Mouse (Mus musculus) forebrain, postnatal 0 days (tissue): ENCODE results near the gene Cda. TPM values are rescaled to one million over a fixed set of nuclear protein-coding genes. Genes with fewer than 3 reads are reported as not detected.
A peak's percentile ranks its signal among the peaks of the same experiment; 100 is the strongest.

Source experiments
- ATAC-seq: fragments of 200-750 bp; cut with Nextera tagmentation; 2 replicates; pipeline ENCODE4 v1.8.0; 2017; ENCODE audit warnings: mild to moderate bottlenecking, moderate library complexity
- DNase-seq: peaks from one replicate; pipeline ENCODE4 v3.0.0-alpha.2; 2015
- H3K27ac ChIP-seq: fragments of 300-500 bp; sonication (generic); 2 replicates; pipeline ENCODE4 v1.5.1; 2014; ENCODE audit warnings: low read depth, mild to moderate bottlenecking, antibody characterized with exemption, low read length, moderate library complexity, mixed read lengths
- H3K27me3 ChIP-seq: fragments of 300-500 bp; sonication (generic); 2 replicates; pipeline ENCODE4 v1.6.1; 2014; ENCODE audit warnings: mild to moderate bottlenecking, low read length, mixed read lengths; ENCODE audit not compliant: insufficient read depth
- H3K36me3 ChIP-seq: fragments of 300-500 bp; sonication (generic); 2 replicates; pipeline ENCODE4 v1.6.1; 2014; ENCODE audit warnings: mild to moderate bottlenecking, moderate library complexity; ENCODE audit not compliant: insufficient read depth
- H3K4me1 ChIP-seq: fragments of 300-500 bp; sonication (generic); 2 replicates; pipeline ENCODE4 v1.6.1; 2014; ENCODE audit warnings: antibody characterized with exemption; ENCODE audit not compliant: insufficient read depth
- H3K4me2 ChIP-seq: fragments of 300-500 bp; sonication (generic); 2 replicates; pipeline ENCODE4 v1.6.1; 2014; ENCODE audit warnings: low read depth, mild to moderate bottlenecking, moderate library complexity
- H3K4me3 ChIP-seq: fragments of 300-500 bp; sonication (generic); 2 replicates; pipeline ENCODE4 v1.5.1; 2014; ENCODE audit warnings: low read depth, low read length, mixed read lengths
- H3K9ac ChIP-seq: fragments of 300-500 bp; sonication (generic); 2 replicates; pipeline ENCODE4 v1.6.1; 2014; ENCODE audit warnings: mild to moderate bottlenecking
- H3K9me3 ChIP-seq: fragments of 300-500 bp; sonication (generic); 2 replicates; pipeline ENCODE4 v1.6.1; 2016; ENCODE audit warnings: low read length
- CTCF ChIP-seq: sonication (generic); IDR thresholded peaks from 2 replicates; pipeline ENCODE4 v1.5.1; 2016; ENCODE audit warnings: antibody characterized with exemption, control low read depth, low read depth
- WGBS: fragments of 180-500 bp; shearing (Covaris S2); extraction: QIAGEN DNeasy Blood & Tissue Kit; methylation state at CpG from one replicate; pipeline ENCODE4 v1.1.7; 2014; 5-methylcytosine and 5-hydroxymethylcytosine counted together
- polyA plus RNA-seq: library from polyadenylated mRNA; unstranded; fragments of >200 nt; fragmentation: Nextera tagmentation; extraction: Ambion mirVana; gene quantifications from 2 replicates; pipeline ENCODE4 v1.2.1, GENCODE M21; 2015
- total RNA-seq: library from RNA; depleted of rRNA; stranded (reverse); fragments of >200 nt; gene quantifications from 2 replicates; pipeline ENCODE4 v1.2.3, GENCODE M21; 2014; rRNA removed

Cda gene
- total RNA-seq (3.6 TPM in 2 replicates), polyA plus RNA-seq (3.2 and 4.9 TPM in 2 replicates)

DNA sequence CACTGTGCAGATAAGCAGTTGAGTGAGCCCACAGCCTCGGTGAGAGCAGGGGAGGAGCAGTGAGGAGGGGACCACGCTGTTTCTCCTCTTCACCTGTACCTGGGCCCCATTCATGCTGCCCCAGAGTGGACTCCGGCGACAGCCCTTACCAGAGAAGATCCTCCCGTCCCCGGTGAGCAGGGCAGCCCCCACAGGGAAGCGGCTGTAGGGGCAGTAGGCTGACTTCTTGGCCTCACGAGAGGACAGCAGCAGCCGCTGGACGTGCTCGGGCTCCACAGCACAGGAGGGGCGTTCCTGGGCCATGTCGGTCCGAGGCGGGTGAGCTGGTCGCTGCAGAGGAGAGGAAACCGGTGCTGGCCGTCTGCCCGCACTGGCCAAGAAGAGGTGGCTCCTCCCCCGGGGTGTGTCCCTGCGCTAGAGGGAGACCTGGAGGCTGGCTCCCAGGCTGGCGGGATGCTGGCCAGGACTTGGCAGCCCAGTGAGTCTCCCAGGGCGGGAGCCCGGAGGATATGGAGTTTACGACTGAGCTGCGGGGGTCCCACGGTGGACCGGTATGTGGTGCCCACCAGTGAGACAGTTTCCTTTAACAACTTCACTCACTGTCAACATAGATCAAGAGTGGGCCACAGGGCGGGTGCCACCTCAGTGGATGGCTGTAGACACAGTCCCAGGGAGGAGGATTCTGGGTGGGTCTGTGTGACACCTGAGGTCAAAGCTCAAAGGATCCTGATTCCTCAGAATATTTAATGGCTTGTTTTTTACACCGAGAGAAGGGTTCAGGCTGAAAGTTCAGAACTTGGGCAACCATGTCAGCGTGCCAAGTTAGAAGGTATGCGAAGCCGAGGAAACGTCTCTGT lies at the start of gene Cda:
TSS of gene Cda (minus strand) at position 352 of the 857 bp plus-strand sequence.
- no peak for TF ChIP-seq CTCF
- Histone ChIP-seq H3K27me3 (peaks cover 6% of the 10 kb centered on the region; the same call in 1 of the 2 replicates), H3K9me3 (no peaks in the 10 kb centered on the region), H3K9ac (no peak within 1 kb of the TSS; the same call in 1 of the 2 replicates), H3K4me2 (peak within 1 kb of the TSS; percentile 38), H3K4me1 (peaks cover 7% of the 10 kb centered on the region), H3K4me3 (0 out of 2 replicates have a peak within 1 kb of the TSS, but pooled peaks have one; percentile 9), H3K27ac (no peak within 1 kb of the TSS), H3K36me3 (no peaks in the 10 kb centered on the region)
- WGBS = 9% methylated on average over 34 of the region's 34 CpGs
- DNase-seq = peak; percentile 39
- peak; percentile 43 for ATAC-seq

DNA sequence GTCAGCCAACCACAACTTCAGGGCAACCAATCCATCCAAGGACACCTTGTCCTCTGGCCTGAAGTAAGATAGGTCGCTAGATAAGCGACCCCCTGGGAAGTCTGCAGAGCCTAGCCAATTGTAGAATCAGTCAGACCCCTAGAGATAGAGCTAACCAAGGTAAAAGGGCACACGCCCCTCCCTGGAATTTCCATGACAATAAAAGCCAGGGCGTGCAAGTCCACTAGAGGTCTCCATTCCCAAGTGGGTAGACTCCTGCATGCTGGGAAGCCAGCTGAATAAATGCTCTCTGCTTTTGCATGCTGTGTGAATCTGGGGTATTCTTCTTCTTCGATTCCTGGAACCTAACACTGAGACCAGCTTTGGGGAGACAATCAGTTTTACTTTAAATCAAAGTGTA lies 48.6 kb upstream of the Cda start:
- WGBS = 46% methylated on average over 5 of the region's 5 CpGs
- Histone ChIP-seq H3K9me3 (no peaks in the 10 kb centered on the region), H3K4me3 (no peak overlapping the region), H3K4me1 (peaks cover 21% of the 10 kb centered on the region), H3K4me2 (no peak overlapping the region), H3K9ac (no peak overlapping the region), H3K27ac (no peak overlapping the region), H3K27me3 (no peaks in the 10 kb centered on the region; the same call in 1 of the 2 replicates), H3K36me3 (no peaks in the 10 kb centered on the region)
- ATAC-seq (no peak), DNase-seq (no peak)
- TF ChIP-seq CTCF = peak; percentile 15; the same call in 1 of the 2 replicates

DNA sequence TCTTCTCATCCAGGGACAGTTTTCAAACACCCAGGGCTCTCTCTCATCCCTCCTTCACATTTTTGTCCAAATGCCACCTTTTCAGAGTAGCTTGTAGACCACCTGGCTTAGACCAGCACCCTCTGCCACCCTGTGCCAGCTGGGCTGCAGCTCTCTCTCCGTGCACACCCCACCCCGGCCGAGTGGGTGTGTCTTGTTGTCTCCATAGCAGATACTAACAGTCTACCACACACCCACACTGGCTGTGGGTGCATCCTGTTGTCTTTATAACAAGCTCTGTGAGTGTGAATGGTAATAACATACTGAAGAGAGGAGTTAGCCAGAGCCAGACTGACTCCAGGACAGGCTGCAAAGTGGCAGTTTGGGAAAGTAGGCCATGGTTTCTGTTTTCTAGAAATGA lies 48.2 kb upstream of the Cda start:
- Histone ChIP-seq H3K27me3 (peaks cover under 1% of the 10 kb centered on the region; the same call in 1 of the 2 replicates), H3K36me3 (no peaks in the 10 kb centered on the region), H3K27ac (0 out of 2 replicates have a peak overlapping the region, but pooled peaks have one; percentile 70), H3K9me3 (no peaks in the 10 kb centered on the region), H3K4me1 (peaks cover 21% of the 10 kb centered on the region), H3K4me3 (no peak overlapping the region), H3K4me2 (no peak overlapping the region), H3K9ac (no peak overlapping the region)
- DNase-seq = no peak
- WGBS = 80% methylated on average over 3 of the region's 3 CpGs
- no peak for TF ChIP-seq CTCF
- no peak for ATAC-seq

GRCm38 (mm10) chr4:138414725-138415124 lies 46.9 kb upstream of the Cda start:
- Histone ChIP-seq H3K4me2 (no peak overlapping the region), H3K9ac (peak overlapping the region; percentile 25; the same call in 1 of the 2 replicates), H3K27ac (peak overlapping the region; percentile 70)

DNA sequence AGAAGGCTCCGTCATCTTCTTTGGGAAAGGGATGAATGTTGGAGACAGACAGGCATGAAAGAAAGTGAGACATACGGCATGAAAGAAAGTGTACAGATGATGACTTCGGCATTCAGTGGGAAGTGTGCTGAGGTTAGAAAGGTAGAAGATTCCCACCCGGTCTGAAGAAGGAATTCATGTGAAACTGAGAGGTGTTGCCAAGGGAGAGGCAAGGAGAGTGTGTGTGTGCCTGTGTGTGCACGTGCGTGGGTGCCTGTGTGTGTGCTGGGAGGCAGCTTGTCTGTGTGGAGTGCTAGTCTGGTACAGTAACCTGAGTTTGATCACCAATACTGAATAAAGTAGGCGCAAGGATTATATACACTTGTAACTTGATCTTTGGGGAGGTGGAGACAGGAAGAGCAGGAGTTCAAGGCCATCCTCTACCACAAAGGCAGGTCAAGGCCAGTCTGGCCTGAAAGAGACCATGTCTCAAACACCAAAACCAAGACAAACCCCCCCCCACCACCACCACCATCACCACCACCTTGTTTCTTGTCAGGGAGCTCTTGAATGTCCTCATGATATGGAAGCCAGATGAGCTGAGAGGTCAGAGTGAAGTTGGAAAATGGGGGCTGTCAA lies 43.8 kb upstream of the Cda start:
- Histone ChIP-seq H3K9ac (no peak overlapping the region), H3K4me2 (no peak overlapping the region), H3K9me3 (no peaks in the 10 kb centered on the region), H3K27me3 (peaks cover 8% of the 10 kb centered on the region; the same call in 1 of the 2 replicates), H3K4me1 (peaks cover 5% of the 10 kb centered on the region; the same call in 1 of the 2 replicates), H3K27ac (no peak overlapping the region), H3K4me3 (no peak overlapping the region), H3K36me3 (no peaks in the 10 kb centered on the region)
- no peak for TF ChIP-seq CTCF
- ATAC-seq = no peak
- no peak for DNase-seq
- WGBS = 57% methylated on average over 7 of the region's 7 CpGs

More at GRCm38 (mm10) chr4:138414725-138415124, 46.9 kb upstream of the Cda start:
- no peaks in the 10 kb centered on the region for H3K9me3 ChIP-seq
- no peaks in the 10 kb centered on the region for H3K36me3 ChIP-seq
- TF ChIP-seq CTCF = no peak
- peak; percentile 66 for ATAC-seq
- H3K27me3 ChIP-seq = peaks cover 8% of the 10 kb centered on the region; the same call in 1 of the 2 replicates
- DNase-seq = peak; percentile 65
- WGBS = 22% methylated on average over 6 of the region's 6 CpGs
- H3K4me3 ChIP-seq = no peak overlapping the region
- peaks cover 21% of the 10 kb centered on the region for H3K4me1 ChIP-seq

DNA sequence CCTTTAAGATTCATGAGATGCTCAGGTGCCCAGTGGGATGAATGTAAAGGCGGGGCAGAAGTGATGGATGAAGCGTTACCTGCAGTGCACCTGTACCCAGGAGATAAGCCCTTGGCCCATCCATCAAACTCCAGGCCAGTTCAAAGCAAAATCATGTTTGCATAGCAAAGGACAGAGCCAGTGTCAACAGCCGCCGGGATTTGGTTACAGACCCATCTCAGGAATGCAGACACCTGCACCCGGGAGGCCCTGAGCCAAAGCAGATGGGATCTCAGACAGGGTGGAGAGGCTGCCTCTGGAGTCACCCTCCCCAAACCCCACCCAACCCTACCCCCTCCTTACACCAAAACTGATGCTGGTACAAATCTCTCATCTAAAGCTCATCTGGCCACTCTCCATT lies 43.2 kb upstream of the Cda start:
- WGBS = 29% methylated on average over 5 of the region's 5 CpGs
- no peak overlapping the region for H3K27ac ChIP-seq
- ATAC-seq (no peak), DNase-seq (no peak)
- no peaks in the 10 kb centered on the region for H3K36me3 ChIP-seq
- no peak for TF ChIP-seq CTCF
- H3K4me2 ChIP-seq = no peak overlapping the region
- H3K9ac ChIP-seq = no peak overlapping the region
- peaks cover 8% of the 10 kb centered on the region; the same call in 1 of the 2 replicates for H3K27me3 ChIP-seq
- peaks cover 5% of the 10 kb centered on the region; the same call in 1 of the 2 replicates for H3K4me1 ChIP-seq
- no peaks in the 10 kb centered on the region for H3K9me3 ChIP-seq
- H3K4me3 ChIP-seq = no peak overlapping the region
